Mouse (Mus musculus) embryonic fibroblast, embryonic 13.5 days (primary cell): ENCODE measurements around the gene Pde4d.

ENCODE experiments used
- CTCF ChIP-seq: IDR thresholded peaks from 2 replicates; pipeline ENCODE4 v1.5.1; 2011; ENCODE audit warnings: mild to moderate bottlenecking, control low read depth, low read length, moderate library complexity, borderline replicate concordance; ENCODE audit not compliant: insufficient read depth
- POLR2A ChIP-seq: IDR thresholded peaks from 2 replicates; pipeline ENCODE4 v1.6.1; 2011; ENCODE audit warnings: low read depth, mild to moderate bottlenecking, control low read depth, low read length, moderate library complexity

DNA sequence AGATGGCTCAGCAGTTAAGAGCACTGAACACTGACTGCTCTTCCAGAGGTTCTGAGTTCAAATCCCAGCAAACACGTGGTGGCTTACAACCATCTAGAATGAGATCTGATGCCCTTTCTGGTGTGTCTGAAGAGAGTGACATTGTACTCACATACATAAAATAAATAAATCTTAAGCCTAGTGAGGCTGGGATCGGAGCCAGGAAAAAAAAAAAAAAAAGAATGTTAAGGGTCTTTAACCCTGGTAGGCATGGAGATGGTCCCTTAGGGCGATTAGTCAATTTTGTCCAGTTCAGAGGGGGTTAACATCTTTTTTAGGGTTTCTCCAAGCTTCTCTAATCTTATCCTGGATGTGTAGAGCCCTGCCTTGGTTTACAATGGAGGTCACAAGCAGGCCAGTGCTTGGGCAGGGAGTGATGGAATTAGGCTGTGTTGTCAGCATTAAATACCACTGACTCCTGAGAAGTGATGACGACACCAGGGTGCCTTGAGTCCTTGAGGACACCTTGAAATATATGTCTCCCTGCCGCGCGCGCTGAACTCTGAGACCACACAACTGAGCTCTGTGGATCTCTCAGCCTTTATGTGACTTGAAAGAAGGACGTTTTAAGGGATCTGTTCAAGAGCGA lies 1181.8 kb downstream of the Pde4d start:
- TF ChIP-seq CTCF (no peak), POLR2A (no peak)
